Mouse (Mus musculus) forebrain, embryonic 14.5 days (tissue): ENCODE data around the gene Nup62. TPM values are rescaled to one million over a fixed set of nuclear protein-coding genes. Genes with fewer than 3 reads are reported as not detected.
A peak's percentile ranks its signal among the peaks of the same experiment; 100 is the strongest.

ENCODE experiments used
- ATAC-seq: fragments of 200-750 bp; cut with Nextera tagmentation; 2 replicates; pipeline ENCODE4 v1.8.0; 2017; ENCODE audit warnings: mild to moderate bottlenecking, moderate library complexity
- DNase-seq: peaks from one replicate; pipeline ENCODE4 v3.0.0-alpha.2; 2015; ENCODE audit warnings: low spot score
- H3K27ac ChIP-seq: fragments of 300-500 bp; sonication (generic); 2 replicates; pipeline ENCODE4 v1.5.1; 2014; ENCODE audit warnings: low read depth, mild to moderate bottlenecking, control low read depth, low read length, moderate library complexity
- H3K27me3 ChIP-seq: fragments of 300-500 bp; sonication (generic); replicated peaks from 2 replicates; pipeline ENCODE4 v1.6.1; 2014; ENCODE audit warnings: low read length, control low read depth, mixed read lengths; ENCODE audit not compliant: control insufficient read depth, insufficient read depth
- H3K36me3 ChIP-seq: fragments of 300-500 bp; sonication (generic); 2 replicates; pipeline ENCODE4 v1.6.1; 2014; ENCODE audit warnings: low read length, control low read depth; ENCODE audit not compliant: control insufficient read depth, insufficient read depth
- H3K4me1 ChIP-seq: fragments of 300-500 bp; sonication (generic); 2 replicates; pipeline ENCODE4 v1.6.1; 2014; ENCODE audit warnings: antibody characterized with exemption, low read length, control low read depth; ENCODE audit not compliant: control insufficient read depth, insufficient read depth
- H3K4me2 ChIP-seq: fragments of 300-500 bp; sonication (generic); 2 replicates; pipeline ENCODE4 v1.6.1; 2014; ENCODE audit warnings: mild to moderate bottlenecking, control low read depth, low read length
- H3K4me3 ChIP-seq: fragments of 300-500 bp; sonication (generic); 2 replicates; pipeline ENCODE4 v1.5.1; 2014; ENCODE audit warnings: low read depth, low read length, control low read depth
- H3K9ac ChIP-seq: fragments of 300-500 bp; sonication (generic); 2 replicates; pipeline ENCODE4 v1.6.1; 2014; ENCODE audit warnings: mild to moderate bottlenecking, low read length, control low read depth, moderate library complexity
- H3K9me3 ChIP-seq: fragments of 300-500 bp; sonication (generic); replicated peaks from 2 replicates; pipeline ENCODE4 v1.6.1; 2016; ENCODE audit warnings: low read length, control low read depth, mixed read lengths; ENCODE audit not compliant: control insufficient read depth
- WGBS: fragments of 180-500 bp; shearing (Covaris S2); extraction: QIAGEN DNeasy Blood & Tissue Kit; methylation state at CpG from one replicate; pipeline ENCODE4 v1.1.7; 2014; 5-methylcytosine and 5-hydroxymethylcytosine counted together
- polyA plus RNA-seq: library from polyadenylated mRNA; unstranded; fragments of >200 nt; fragmentation: Nextera tagmentation; extraction: Ambion mirVana; gene quantifications from 2 replicates; pipeline ENCODE4 v1.2.1, GENCODE M21; 2014

The Nup62 gene
- polyA plus RNA-seq, 1 experiment from 2014 or later = 43.6 TPM

DNA sequence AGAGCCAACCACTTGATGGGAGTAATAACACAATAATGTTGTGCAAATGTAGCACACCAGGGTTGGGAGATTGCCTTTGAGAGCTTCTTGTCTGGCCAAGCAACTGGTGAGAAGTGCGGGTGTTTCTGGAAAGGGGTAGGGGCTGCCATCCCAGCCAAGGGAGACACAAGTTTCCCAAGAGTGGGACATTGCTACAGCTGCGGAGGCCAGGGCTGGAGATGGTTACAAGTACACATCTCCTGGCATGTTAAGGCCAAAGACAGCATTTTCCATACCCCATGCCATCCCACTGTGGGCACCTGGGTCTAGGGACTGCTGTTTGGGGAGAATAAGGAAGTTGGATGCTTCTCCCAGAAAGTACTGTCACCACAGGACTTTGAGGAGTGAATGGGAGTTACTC, 37.2 kb downstream of the Nup62 start:
- Histone ChIP-seq H3K4me3 (no peak overlapping the region), H3K36me3 (peaks cover 10% of the 10 kb centered on the region; the same call in 1 of the 2 replicates), H3K9ac (no peak overlapping the region), H3K9me3 (no peaks in the 10 kb centered on the region), H3K4me2 (no peak overlapping the region), H3K4me1 (peaks cover 30% of the 10 kb centered on the region), H3K27me3 (no peaks in the 10 kb centered on the region), H3K27ac (no peak overlapping the region)
- WGBS = 100% methylated on average over 2 of the region's 2 CpGs
- ATAC-seq (no peak), DNase-seq (no peak)

DNA sequence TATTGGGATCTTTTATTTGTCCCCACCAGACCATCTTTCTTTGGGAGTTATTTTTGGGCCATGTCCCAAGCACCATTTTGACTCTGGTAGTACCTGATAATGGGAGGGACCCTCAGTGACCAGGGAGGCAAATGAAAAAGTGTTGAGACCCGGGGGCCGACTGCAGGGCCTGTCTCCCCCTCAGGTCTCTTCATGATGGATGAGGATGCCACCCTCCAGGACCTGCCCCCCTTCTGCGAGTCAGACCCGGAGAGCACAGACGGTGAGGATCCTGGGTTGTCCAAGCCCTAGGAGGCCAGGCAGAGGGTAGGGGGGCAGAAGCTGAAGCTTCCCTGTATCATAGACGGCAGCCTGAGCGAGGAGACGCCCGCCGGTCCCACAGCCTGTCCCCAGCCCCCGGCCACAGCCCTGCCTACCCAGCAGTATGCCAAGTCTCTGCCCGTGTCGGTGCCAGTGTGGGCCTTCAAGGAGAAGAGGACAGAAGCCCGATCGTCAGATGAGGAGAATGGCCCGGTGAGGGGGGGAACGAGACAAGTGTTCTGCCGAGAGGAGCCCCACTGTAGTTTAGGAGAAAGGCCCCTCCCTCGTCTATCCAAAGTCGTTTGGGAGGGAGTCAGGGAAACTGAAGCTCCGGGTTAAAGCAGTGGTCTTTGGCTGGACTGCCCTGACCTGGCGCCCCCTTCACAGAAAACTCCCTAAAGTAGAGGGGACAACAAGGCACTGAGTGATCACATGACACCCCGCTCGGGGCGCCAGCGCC, 37.9 kb downstream of the Nup62 start:
- H3K4me1 ChIP-seq = peaks cover 33% of the 10 kb centered on the region
- H3K4me2 ChIP-seq = peak overlapping the region; percentile 76
- ATAC-seq (no peak), DNase-seq (no peak)
- no peaks in the 10 kb centered on the region for H3K9me3 ChIP-seq
- H3K4me3 ChIP-seq = peak overlapping the region; percentile 36
- peak overlapping the region; percentile 85 for H3K27ac ChIP-seq
- WGBS = 39% methylated on average over 26 of the region's 26 CpGs
- no peaks in the 10 kb centered on the region for H3K27me3 ChIP-seq
- peaks cover 10% of the 10 kb centered on the region; the same call in 1 of the 2 replicates for H3K36me3 ChIP-seq
- peak overlapping the region; percentile 74 for H3K9ac ChIP-seq

DNA sequence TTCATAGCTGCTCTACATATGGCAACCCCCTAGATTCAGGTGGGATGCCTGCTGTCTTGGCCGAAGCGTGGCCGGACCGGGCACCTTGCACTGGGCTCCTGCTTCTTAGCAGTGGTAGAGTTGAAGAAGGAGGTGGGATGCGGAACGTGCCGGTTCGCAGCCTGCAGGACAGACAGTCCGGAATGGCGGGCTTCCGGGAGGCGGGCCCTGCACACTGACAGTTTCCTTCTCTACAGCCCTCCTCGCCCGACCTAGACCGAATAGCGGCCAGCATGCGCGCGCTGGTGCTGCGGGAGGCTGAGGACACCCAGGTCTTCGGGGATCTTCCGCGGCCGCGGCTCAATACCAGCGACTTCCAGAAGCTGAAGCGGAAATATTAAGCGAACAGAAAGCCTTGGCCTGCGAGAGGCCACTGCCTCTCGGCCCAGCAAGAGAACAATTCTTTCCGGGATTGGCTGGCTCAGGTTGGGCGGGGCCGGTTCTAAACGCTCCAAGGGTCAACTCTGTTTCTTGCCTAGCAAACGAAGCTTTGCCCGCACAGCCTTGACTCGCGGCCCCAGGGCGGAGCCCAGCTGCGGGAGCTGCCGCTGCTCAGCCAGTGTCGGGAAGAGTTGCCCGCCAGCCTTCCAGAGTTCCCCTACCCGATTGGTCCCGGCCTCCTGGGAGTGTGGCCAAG, 38.6 kb downstream of the Nup62 start:
- DNase-seq (peak; percentile 73), ATAC-seq (peak; percentile 22)
- no peaks in the 10 kb centered on the region for H3K27me3 ChIP-seq
- 2% methylated on average over 45 of the region's 45 CpGs for WGBS
- H3K4me3 ChIP-seq = peak overlapping the region; percentile 36
- H3K4me1 ChIP-seq = peaks cover 33% of the 10 kb centered on the region
- H3K36me3 ChIP-seq = peaks cover 10% of the 10 kb centered on the region; the same call in 1 of the 2 replicates
- peak overlapping the region; percentile 85 for H3K27ac ChIP-seq
- no peaks in the 10 kb centered on the region for H3K9me3 ChIP-seq
- peak overlapping the region; percentile 74 for H3K9ac ChIP-seq
- peak overlapping the region; percentile 76 for H3K4me2 ChIP-seq

DNA sequence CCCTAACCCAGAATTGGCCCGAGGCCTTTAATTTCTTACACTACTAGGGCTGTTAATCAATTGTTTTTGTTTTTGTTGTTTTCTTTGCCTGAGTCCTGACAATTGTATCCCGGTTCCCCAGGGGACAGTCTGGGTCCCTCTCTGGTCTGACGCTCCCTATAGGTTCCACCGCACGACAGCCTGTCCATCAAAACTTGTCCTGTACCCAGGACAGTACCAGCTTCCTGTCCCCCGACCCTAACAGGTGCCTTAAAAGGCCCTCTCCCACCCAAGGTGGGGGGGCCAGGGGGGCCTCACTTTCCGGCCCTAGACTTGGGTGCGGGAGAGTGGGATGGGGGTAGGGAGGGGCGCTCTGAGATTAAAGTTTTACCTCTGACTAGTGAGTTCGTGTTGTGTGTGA, 39.1 kb downstream of the Nup62 start:
- no peaks in the 10 kb centered on the region for H3K27me3 ChIP-seq
- DNase-seq = no peak
- peak overlapping the region; percentile 85 for H3K27ac ChIP-seq
- H3K36me3 ChIP-seq = peaks cover 10% of the 10 kb centered on the region; the same call in 1 of the 2 replicates
- no peak for ATAC-seq
- 35% methylated on average over 10 of the region's 10 CpGs for WGBS
- H3K9me3 ChIP-seq = no peaks in the 10 kb centered on the region
- H3K9ac ChIP-seq = peak overlapping the region; percentile 74
- H3K4me1 ChIP-seq = peaks cover 33% of the 10 kb centered on the region
- peak overlapping the region; percentile 36 for H3K4me3 ChIP-seq
- H3K4me2 ChIP-seq = peak overlapping the region; percentile 76

DNA sequence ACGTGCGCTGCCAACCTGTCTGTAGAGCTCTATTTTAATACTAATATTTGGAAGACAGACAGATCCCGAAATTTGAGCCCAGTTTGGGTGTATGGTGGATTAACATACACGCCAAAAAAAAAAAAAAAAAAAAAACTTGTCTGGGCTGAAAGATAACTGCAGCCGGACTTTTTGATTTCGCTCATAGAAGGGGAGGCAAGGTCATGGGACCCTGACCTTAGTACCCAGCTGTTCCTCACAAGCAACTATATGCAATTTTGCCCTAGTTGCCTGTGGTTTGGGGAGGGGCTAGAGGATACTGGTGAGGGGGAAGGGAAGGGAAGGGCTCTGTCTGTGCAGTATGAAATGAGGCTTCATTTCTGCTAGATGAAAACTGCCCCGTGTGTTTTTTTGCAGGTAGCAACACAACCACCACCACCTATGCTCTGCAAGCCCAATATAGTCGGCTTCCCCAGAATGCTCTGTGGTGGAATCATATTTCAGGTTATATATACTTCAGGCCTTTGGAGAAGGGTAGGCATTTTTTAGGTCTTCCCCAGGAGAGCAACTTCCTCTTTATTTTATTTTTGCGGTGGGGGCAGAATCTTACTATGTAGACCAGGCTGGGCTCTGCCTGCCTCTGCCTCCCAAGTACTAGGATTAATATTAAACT, 40.5 kb downstream of the Nup62 start:
- Histone ChIP-seq H3K4me1 (peaks cover 26% of the 10 kb centered on the region), H3K4me3 (peak overlapping the region; percentile 72), H3K9ac (peak overlapping the region; percentile 84), H3K4me2 (peak overlapping the region; percentile 86), H3K27ac (peak overlapping the region; percentile 87), H3K9me3 (no peaks in the 10 kb centered on the region), H3K27me3 (no peaks in the 10 kb centered on the region), H3K36me3 (peaks cover 12% of the 10 kb centered on the region; the same call in 1 of the 2 replicates)
- ATAC-seq (no peak), DNase-seq (no peak)
- 69% methylated on average over 9 of the region's 9 CpGs for WGBS

DNA sequence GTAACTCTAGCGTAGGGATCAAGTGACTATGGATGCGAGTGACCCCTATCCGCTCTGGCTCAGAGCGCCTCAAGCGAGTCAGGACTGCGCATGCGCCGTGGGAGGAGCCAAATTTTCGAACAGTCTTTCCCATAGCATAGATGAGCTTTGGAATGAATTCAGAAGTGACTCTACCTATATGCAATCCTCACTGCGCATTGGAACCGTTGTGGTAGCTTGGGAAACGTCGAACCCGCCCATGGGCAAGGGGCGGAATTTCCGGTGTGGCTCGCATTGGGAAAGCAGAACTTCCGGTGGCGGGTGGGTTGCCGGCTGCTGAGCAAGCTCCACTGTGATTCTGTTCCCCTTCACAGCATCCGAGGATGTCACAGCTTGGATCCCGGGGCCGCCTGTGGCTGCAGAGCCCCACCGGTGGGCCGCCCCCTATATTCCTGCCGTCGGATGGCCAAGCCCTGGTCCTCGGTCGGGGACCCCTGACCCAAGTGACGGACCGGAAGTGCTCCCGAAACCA, 41.2 kb downstream of the Nup62 start, which contains the start of gene Pnkp:
TSS of gene Pnkp (plus strand) at position 98 of the 511 bp plus-strand sequence.
- peaks cover 26% of the 10 kb centered on the region for H3K4me1 ChIP-seq
- peaks cover 19% of the 10 kb centered on the region for H3K36me3 ChIP-seq
- under 1% methylated on average over 31 of the region's 32 CpGs for WGBS
- no peaks in the 10 kb centered on the region for H3K9me3 ChIP-seq
- peak within 1 kb of the TSS; percentile 87 for H3K27ac ChIP-seq
- peak within 1 kb of the TSS; percentile 72 for H3K4me3 ChIP-seq
- ATAC-seq (peak; percentile 73), DNase-seq (peak; percentile 96)
- peak within 1 kb of the TSS; percentile 86 for H3K4me2 ChIP-seq
- no peaks in the 10 kb centered on the region for H3K27me3 ChIP-seq
- H3K9ac ChIP-seq = peak within 1 kb of the TSS; percentile 84

DNA sequence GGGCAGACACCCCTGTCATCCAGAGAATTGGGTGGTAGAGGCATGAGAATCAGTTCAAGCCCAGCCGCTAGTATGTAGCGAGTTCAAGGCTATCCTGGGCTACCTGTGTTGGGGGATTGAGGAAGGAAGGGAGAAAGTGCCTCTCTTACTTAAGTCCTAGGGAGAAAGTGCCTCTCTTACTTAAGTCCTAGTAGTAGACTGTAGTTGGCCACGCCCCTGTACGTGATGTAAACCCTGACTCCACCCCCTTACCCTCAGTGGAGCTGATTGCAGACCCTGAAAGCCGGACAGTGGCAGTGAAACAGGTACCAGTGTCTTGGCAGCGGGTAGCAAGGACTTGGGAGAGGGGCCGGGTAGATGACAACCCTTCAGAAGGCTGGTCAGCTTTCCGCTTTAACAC, 42.0 kb downstream of the Nup62 start:
- Histone ChIP-seq H3K4me2 (peak overlapping the region; percentile 86), H3K9me3 (no peaks in the 10 kb centered on the region), H3K4me1 (peaks cover 26% of the 10 kb centered on the region), H3K27me3 (no peaks in the 10 kb centered on the region), H3K36me3 (peaks cover 21% of the 10 kb centered on the region), H3K9ac (peak overlapping the region; percentile 84), H3K27ac (no peak overlapping the region), H3K4me3 (peak overlapping the region; percentile 72)
- WGBS = 30% methylated on average over 8 of the region's 8 CpGs
- DNase-seq = no peak
- no peak for ATAC-seq

DNA sequence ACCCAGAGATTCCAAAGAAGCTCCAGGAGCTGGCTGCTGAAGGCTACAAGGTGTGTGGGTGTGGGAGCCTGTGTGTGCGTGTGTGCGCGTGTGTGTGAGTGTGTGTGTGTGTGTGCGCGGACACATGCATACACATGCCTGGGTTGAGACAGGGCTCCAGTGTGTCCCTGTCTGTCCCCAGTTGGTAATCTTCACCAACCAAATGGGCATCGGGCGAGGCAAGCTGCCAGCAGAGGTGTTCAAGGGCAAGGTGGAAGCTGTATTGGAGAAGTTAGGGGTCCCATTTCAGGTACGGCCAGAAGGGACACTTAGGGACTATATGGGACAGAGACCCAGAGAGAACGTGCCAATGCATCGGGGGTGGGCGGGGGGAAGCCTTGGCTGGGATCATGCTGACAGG, 44.0 kb downstream of the Nup62 start:
- Histone ChIP-seq H3K27me3 (no peaks in the 10 kb centered on the region), H3K4me3 (no peak overlapping the region), H3K36me3 (peaks cover 37% of the 10 kb centered on the region), H3K27ac (no peak overlapping the region), H3K9ac (no peak overlapping the region), H3K9me3 (no peaks in the 10 kb centered on the region), H3K4me2 (no peak overlapping the region), H3K4me1 (peaks cover 15% of the 10 kb centered on the region)
- DNase-seq = no peak
- ATAC-seq = no peak
- 90% methylated on average over 11 of the region's 11 CpGs for WGBS
